8 mouse cellular contexts compared by ENCODE assay signal in genomic region chr5:3344081-3344631, GRCm38 (mm10). TPM values are rescaled to one million over a fixed set of nuclear protein-coding genes. Genes with fewer than 3 reads are reported as not detected.
DNase-seq lines count a peak whose midpoint lies in the region; ATAC-seq and TF ChIP-seq lines count a peak whose summit lies in the region.

No protein-coding gene starts in this region.

- peak; percentile 65 for TF ChIP-seq CTCF in brain, embryonic 14.5 days (IDR thresholded peaks at IDR 0.05; ENCODE audit: borderline replicate concordance, extremely low read depth, insufficient read depth, insufficient read length)
- TF ChIP-seq CTCF in liver, embryonic 14.5 days (IDR thresholded peaks at IDR 0.05; ENCODE audit: low read depth) = peak; percentile 93

- TF ChIP-seq POLR2A in brain, embryonic 14.5 days (IDR thresholded peaks at IDR 0.05; ENCODE audit: borderline replicate concordance, extremely low read depth, insufficient read depth, insufficient read length, poor library complexity, severe bottlenecking) = no peak

- H3K9me3 ChIP-seq in heart, embryonic 14.5 days (ENCODE audit: control insufficient read depth, low read length) = no peaks in the 10 kb centered on the region
- H3K9me3 ChIP-seq in liver, embryonic 14.5 days (ENCODE audit: control insufficient read depth, low read length) = no peaks in the 10 kb centered on the region
- no peaks in the 10 kb centered on the region for H3K9me3 ChIP-seq in stomach, embryonic 14.5 days (ENCODE audit: control insufficient read depth, low read depth, low read length)

- H3K27ac ChIP-seq in heart, embryonic 14.5 days (replicated peaks in 1 of 2; ENCODE audit: control insufficient read depth in 1 of 2, insufficient read depth in 1 of 2, low read depth in 2 of 2, low read length in 2 of 2) = peak overlapping the region; percentile 85 to 92
- no peak overlapping the region; the same call in 1 of the 2 replicates for H3K27ac ChIP-seq in liver, embryonic 14.5 days
- peak overlapping the region; percentile 88 for H3K27ac ChIP-seq in stomach, embryonic 14.5 days (ENCODE audit: low read length)

- peak overlapping the region; percentile 93 for H3K4me2 ChIP-seq in heart, embryonic 14.5 days (ENCODE audit: low read length)
- H3K4me2 ChIP-seq in liver, embryonic 14.5 days (ENCODE audit: low read depth) = peak overlapping the region; percentile 88
- H3K4me2 ChIP-seq in stomach, embryonic 14.5 days (replicated peaks; ENCODE audit: low read depth, low read length) = peak overlapping the region; percentile 82

- peak; percentile 89 for DNase-seq in CD4-positive, CD25-positive, alpha-beta regulatory T cell, adult 2 months (ENCODE audit: low read depth, low spot score)
- DNase-seq in brain, embryonic 14.5 days (ENCODE audit: low read depth) = peak; percentile 85
- peak; percentile 93 for DNase-seq in kidney, postnatal 10 days
- peak in 2 of 3 experiments; percentile 57 to 63 for DNase-seq in liver, embryonic 14.5 days (ENCODE audit: low read depth in 3 of 3, low spot score in 3 of 3)
- peak; percentile 78 to 87 for DNase-seq in natural killer cell, adult 2 months (ENCODE audit: low spot score in 2 of 2)

- peak overlapping the region; percentile 84 to 87 for H3K4me3 ChIP-seq in heart, embryonic 14.5 days (ENCODE audit: control insufficient read depth in 1 of 2, insufficient read depth in 1 of 2, low read depth in 1 of 2, low read length in 2 of 2)
- peak overlapping the region; percentile 72 to 78 for H3K4me3 ChIP-seq in liver, embryonic 14.5 days (ENCODE audit: insufficient read depth in 1 of 2, low read depth in 2 of 2, low read length in 2 of 2)
- H3K4me3 ChIP-seq in stomach, embryonic 14.5 days (ENCODE audit: low read depth, low read length) = peak overlapping the region; percentile 75

- ATAC-seq in erythroid progenitor cell, adult 5-6 weeks (replicated peaks; ENCODE audit: low FRiP score, poor library complexity, severe bottlenecking) = peak; percentile 88
- peak; percentile 67 for ATAC-seq in heart, embryonic 14.5 days (ENCODE audit: insufficient number of reproducible peaks, insufficient read depth, low FRiP score, low read depth)
- peak; percentile 78 for ATAC-seq in liver, embryonic 14.5 days (ENCODE audit: insufficient read depth)
- peak; percentile 66 for ATAC-seq in stomach, embryonic 14.5 days (ENCODE audit: insufficient number of reproducible peaks, insufficient read depth, low FRiP score, low read depth)

- TF ChIP-seq EP300 in liver, embryonic 14.5 days (IDR thresholded peaks at IDR 0.05; ENCODE audit: low read depth) = no peak

- H3K4me1 ChIP-seq in heart, embryonic 14.5 days (ENCODE audit: control insufficient read depth in 2 of 2, insufficient read depth in 2 of 2, low read length in 2 of 2) = no peaks in the 10 kb centered on the region
- no peaks in the 10 kb centered on the region for H3K4me1 ChIP-seq in liver, embryonic 14.5 days (replicated peaks; ENCODE audit: control insufficient read depth in 2 of 2, insufficient read depth in 2 of 2, low read length in 1 of 2)
- H3K4me1 ChIP-seq in stomach, embryonic 14.5 days (ENCODE audit: control insufficient read depth, insufficient read depth, low read length) = no peaks in the 10 kb centered on the region

- peak overlapping the region; percentile 85 for H3K9ac ChIP-seq in heart, embryonic 14.5 days (ENCODE audit: low read length)
- peak overlapping the region; percentile 70 for H3K9ac ChIP-seq in liver, embryonic 14.5 days (replicated peaks)
- H3K9ac ChIP-seq in stomach, embryonic 14.5 days (replicated peaks; ENCODE audit: low read depth, low read length) = peak overlapping the region; percentile 68

- WGBS in heart, embryonic 14.5 days = under 1% methylated on average over 50 of the region's 58 CpGs
- under 1% methylated on average over 56 of the region's 58 CpGs for WGBS in liver, embryonic 14.5 days (ENCODE audit: insufficient replicate concordance)
- 0% methylated on average over 47 of the region's 58 CpGs for WGBS in stomach, embryonic 14.5 days

- H3K27me3 ChIP-seq in heart, embryonic 14.5 days (ENCODE audit: control insufficient read depth, insufficient read depth, low read length) = no peaks in the 10 kb centered on the region
- H3K27me3 ChIP-seq in liver, embryonic 14.5 days (ENCODE audit: control insufficient read depth, insufficient read depth, low read length) = no peaks in the 10 kb centered on the region
- H3K27me3 ChIP-seq in stomach, embryonic 14.5 days (ENCODE audit: control insufficient read depth, insufficient read depth, low read length) = no peaks in the 10 kb centered on the region

- H3K36me3 ChIP-seq in heart, embryonic 14.5 days (ENCODE audit: control insufficient read depth, insufficient read depth, low read length) = 0 out of 2 replicates have a peak, but pooled peaks cover 7% of the 10 kb centered on the region
- H3K36me3 ChIP-seq in liver, embryonic 14.5 days (replicated peaks; ENCODE audit: control insufficient read depth, insufficient read depth, low read depth) = peaks cover 2% of the 10 kb centered on the region; the same call in 1 of the 2 replicates
- H3K36me3 ChIP-seq in stomach, embryonic 14.5 days (ENCODE audit: control insufficient read depth, insufficient read depth, low read length) = no peaks in the 10 kb centered on the region

RNA-seq across cellular contexts. Expression of gene Cdk6, which starts 2.9 kb away (rescaled TPM):
- 10.0 and 10.4 TPM in 2 replicates for polyA plus RNA-seq in brain, embryonic 14.5 days (2012; rRNA removed)
- 22.3 and 26.8 TPM in 2 replicates for total RNA-seq in erythroid progenitor cell, adult 5-6 weeks (2015; ENCODE audit: low replicate concordance)
- 8.2 and 10.4 TPM in 2 replicates for total RNA-seq in erythroid progenitor cell, adult 5-6 weeks (2017; ENCODE audit: low replicate concordance)
- 32.1 and 34.3 TPM in 2 replicates for polyA plus RNA-seq in heart, embryonic 14.5 days (2014; fragmentation: Nextera tagmentation; extraction: Ambion mirVana)
- 5.7 and 8.6 TPM in 2 replicates for polyA plus RNA-seq in liver, embryonic 14.5 days (2012; rRNA removed)
- 13.9 and 15.5 TPM in 2 replicates for polyA plus RNA-seq in liver, embryonic 14.5 days (2014; fragmentation: Nextera tagmentation; extraction: Ambion mirVana)
- 36.8 and 40.9 TPM in 2 replicates for polyA plus RNA-seq in stomach, embryonic 14.5 days (2014; fragmentation: Nextera tagmentation; extraction: Ambion mirVana)
